Mouse (Mus musculus) gonadal fat pad, adult 2 months (tissue): ENCODE measurements at regions not wholly inside any gene's neighbourhood (a gene's known extent, or its start where the extent isn't known, plus 50 kb on each side); places are given as distances from the start of the nearest gene placed in this dataset.
"Not testable (repeated sequence)": the region's sequence is repeated elsewhere in the genome, so short reads cannot be mapped to it uniquely, and the experiment has no call there.

Source experiments
- DNase-seq: peaks from one replicate; pipeline ENCODE4 v3.0.0-alpha.2; 2012; ENCODE audit warnings: low read depth

DNA sequence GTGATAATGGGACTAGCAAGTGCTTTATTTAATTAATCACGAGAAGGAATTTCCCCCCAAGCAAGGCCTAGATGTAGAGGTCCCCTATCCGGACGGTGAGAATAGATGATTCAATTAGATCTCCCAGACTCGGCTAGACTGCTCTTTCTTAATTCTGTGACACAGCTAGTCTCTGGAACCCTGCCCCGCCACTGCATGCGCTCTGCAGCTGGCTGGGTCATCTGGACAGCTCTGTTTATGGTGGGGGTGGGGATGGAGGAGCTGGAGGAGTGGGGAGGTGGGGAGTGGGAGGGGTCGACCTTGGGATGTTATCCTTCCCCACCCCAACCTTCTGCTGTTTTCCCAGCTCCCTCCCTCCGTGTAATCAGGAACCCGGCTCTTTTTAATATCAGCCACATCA is 147.5 kb upstream of the Sfswap start:
- DNase-seq = no peak

DNA sequence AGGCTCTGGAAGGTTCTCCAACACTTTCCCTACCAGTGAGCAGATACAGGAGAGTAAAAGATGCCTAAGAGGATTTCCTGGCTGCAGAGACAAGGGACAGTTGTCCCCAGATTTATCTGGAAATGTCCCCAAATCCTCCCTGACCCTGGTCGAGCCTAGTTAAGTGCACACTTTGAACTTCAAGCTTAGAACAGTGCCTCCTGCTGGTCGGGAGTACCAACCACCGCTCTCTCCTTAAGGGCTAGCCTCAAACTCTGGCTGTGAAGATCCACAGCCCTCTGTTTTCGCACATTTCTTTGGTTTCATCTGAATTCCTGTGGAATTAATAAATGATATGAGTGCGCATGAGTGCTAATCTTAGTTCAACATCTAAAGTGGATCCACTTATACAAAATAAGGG is 146.1 kb upstream of the Sfswap start:
- no peak for DNase-seq

DNA sequence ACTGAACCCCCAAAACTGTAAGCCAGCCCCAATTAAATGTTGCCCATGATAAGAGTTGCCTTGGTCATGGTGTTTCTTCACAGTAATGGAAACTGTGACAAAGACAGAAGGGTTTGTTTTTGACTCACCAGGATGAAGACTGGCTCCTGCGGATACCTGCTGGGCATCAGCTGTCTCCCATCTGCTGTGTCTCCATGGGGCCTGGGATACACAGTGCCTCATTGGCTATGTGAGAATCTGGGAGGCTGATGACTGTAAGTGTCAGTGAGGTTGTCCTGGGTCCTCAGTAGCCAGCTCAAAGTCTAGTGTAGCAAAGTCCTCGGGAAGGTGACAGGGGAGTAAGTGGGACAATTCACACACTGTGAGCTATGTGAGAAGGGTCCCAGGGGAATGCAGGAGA is 139.5 kb upstream of the Sfswap start:
- DNase-seq = no peak

DNA sequence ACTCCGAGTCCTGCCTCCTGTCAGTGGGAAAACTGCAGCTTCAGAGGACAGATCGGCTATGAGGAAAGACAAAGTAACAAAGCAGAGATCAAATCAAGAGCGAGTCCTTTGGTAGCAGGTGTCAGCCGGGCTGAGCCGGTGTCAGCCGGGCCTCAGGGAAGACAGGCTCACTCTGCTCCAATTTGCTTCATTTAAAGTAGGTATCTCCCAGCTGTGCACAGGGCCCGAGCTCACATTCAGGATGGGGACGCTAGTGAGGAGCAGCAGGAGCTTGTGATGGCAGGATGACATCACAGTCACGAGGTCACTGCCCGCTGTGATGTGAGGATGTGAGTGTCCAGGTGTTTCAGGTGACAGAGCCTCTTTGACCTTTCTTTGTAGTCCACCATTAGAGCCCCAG is 137.8 kb upstream of the Sfswap start:
- no peak for DNase-seq

DNA sequence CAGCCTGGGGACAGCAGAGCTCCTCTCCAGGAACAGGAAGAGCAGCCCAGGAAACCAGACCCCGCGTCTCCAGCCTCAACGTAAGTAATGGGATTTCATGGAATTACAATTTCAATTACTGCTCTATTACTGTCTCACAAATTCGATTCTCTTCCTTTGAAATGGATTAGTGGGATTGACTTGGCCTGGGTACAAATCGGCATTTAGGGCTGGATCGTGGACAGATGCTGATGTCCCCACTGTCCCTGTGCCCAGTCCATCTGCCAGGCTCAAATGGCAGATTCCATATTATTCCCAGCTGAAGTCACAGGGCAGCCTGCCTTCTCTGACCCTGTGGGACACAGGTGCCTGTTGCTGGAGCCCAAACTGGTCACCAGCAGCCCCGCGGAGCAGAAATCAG is 136.0 kb upstream of the Sfswap start:
- DNase-seq = no peak

DNA sequence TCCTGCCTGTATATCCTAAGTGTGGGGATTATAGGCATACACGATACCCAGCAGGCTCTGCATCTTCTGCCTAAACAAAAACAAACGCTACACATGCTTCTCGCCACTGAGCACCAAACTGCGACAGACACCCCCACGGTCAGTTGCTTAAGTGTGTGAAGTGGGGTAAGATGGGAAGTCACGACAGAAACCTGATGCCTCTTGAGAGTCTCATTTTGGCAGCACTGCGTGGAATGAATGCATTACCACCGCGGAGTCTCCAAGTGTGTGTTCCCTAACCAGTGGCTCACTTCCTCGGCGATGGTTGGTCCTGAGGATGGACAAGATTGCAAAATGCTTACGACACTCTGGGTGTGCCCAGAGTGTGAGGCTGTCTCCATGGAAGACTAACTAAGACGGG is 133.8 kb upstream of the Sfswap start:
- DNase-seq = no peak

DNA sequence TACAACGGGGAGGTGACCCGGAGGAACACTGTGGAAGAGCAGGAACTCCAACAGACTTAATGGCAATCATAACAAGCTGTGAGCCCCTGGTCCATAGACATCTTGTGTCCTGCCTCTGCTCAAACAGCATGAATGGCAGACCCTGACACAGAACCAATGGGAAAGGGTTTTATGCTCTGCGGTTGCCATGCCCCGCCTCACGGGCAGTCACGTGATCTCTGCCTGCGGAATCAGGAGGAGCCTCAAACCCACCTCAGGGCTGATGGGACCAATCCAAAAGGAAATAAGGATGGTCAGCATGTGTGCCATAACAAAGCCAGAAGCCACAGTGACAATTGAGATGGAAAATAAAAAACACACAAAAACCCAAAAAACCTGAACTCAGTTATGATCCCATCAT is 120.2 kb upstream of the Sfswap start:
- DNase-seq = no peak

DNA sequence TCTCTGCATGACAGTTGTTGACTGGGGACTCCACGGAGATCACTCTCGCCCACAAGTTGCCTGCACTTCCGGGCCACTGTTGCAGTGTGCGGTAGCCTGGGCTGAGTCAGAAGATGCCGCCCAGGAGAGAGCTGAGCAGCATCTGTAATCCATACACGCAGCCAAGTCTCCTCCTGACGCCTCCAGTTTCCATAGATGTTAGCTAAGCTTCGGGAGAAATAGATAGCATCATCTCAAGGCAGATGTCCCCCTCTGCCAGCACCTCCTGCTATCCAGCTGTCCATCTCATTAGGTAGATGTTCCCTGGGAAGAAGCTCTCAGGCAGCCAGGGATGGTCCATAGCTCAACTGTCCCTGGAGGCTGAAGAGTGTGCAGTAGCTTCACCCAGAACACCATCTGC is 116.0 kb upstream of the Sfswap start:
- DNase-seq = no peak

DNA sequence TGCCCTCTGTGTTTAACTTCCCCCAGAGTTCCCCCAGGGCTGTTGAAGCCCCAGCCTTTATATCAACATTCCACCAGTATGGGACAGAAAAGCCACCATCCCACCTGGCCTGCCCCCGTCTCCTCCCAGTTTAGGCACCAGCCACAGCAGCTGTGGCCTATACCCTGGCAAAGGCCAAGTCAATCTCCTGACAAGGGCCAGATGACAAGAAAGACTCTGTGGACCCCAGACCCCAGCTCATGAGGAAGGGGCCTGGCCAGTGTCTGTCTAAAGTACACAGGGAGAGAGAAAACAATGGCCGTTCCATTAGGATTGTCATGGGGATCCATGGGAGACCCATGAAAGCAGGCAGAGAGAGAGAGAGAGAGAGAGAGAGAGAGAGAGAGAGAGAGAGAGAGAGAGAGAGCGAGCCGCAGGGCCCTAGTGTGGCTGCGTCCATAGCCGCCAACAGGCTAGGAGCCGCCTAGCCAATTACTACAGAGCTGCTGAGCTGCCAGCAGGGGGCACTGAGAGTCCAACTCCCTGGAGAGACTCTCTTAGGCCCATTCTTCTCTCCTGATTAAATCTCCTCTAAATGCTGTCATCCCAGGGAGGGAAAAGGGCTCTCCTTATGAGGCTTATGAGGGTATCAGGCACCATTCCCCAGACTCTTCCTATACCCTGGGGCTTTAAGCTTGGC is 114.9 kb upstream of the Sfswap start:
- not testable (repeated sequence) for DNase-seq

DNA sequence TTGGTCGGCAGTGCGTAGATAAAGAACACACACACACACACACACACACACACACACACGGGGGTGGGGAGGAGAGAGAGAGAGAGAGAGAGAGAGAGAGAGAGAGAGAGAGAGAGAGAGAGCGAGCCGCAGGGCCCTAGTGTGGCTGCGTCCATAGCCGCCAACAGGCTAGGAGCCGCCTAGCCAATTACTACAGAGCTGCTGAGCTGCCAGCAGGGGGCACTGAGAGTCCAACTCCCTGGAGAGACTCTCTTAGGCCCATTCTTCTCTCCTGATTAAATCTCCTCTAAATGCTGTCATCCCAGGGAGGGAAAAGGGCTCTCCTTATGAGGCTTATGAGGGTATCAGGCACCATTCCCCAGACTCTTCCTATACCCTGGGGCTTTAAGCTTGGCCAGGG is 114.3 kb upstream of the Sfswap start:
- not testable (repeated sequence) for DNase-seq

DNA sequence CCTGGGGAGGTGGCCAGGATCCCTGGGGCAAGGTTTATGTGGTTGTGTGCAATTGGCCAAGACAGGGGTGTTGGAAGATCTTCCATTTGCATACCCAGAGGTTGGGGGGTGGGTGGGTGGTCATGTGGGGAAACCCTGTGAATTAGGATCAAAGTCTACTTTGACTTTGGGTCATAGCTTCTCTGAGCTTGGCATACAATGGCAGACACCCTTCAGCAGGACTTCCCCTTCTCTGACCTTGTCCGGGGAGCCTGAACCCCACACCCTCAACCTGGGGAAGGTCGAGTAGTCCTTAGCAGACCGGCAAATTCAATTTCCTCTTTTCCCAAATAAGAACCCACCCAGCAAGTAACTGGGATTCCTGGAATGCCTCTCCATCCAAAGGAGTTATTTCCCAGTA is 113.7 kb upstream of the Sfswap start:
- DNase-seq = no peak

DNA sequence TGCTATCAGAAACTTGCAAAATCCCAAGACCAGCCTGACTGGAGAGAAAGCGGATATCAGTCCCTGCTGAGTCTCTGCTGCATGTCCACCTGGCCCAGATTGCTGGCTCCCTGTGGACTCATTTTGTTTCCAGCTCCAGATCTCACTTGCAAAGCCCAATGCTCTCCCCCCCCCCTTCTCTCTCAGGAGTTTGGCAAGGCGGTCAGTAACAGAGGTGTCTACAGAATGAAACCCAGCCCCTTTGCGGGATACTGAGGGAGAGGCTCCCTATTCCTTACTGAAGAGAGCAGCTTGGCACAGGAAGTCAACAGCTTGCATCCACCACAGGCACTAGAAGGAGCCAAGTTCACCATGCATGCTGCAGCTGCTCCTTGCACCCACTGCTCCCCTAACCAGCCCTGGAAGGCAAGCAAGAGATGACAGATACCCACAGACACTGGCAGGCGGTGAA is 110.1 kb upstream of the Sfswap start:
- no peak for DNase-seq

DNA sequence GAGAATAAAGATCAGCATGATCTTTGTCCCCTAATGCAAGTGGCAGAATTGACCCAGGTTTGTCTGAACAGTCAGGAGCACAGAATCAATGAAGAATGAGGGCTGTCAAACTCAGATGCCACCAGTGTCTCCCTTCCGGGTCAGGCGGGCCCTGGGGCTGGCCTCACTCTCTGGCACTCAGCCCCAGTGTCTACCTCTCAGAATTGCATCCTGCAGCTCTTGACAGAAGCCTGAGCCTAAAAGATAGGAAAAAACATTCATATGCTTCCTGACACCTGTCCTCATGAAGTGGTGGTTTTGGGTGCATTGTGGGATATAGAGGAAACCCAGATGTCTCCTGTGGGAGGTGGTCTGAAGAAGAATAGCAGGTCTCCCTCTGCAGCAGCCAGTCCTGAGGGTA is 107.9 kb upstream of the Sfswap start:
- no peak for DNase-seq

DNA sequence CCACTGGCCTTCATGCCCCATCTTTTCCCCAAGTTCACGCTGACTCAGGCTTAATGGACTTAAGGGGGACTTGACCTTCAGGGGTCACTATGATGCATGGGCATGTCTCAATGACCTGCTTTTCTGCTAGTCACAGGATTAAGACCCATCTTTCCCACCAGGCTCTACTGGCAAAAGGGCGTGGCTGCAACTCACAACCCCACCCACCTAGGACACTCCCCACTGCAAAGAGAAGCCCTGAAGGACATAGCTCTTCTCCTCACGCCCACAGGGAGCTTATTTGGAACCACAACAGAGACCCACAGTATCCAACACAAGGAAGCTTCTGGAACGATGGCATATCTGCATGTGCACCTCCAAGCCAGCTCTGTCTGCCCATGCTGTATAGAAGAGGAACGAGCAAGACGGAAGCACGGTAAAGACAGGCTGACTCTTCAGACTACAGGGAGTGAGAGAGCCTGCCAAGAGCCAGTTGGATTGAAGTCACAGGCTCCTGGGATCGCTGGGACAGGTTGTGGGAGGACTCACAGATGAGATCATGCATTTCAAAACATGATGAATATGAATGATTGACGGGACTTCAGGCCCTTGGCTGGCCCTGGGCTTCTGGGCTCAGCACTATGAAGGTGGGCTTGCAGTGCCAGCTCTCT is 107.3 kb upstream of the Sfswap start:
- peak; percentile 9 for DNase-seq

DNA sequence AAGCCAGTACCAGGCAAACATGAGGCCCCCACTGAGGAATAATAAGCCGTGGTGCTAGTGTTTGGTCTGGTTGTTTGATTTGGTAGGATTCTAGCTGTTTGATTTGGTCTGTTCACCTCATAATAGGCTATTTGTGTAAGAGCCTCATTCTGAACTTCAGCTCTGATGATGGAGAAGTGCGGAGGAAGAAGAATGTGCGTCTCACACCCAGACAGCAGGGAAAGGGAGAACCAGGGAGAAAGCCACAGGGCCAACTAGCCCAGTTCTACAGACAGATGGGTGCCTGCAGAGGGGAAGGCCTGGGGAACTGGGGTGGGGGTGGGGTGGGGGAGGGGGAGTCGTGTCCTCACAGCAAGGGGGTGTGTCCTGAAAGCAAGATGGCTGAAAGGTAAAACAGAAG is 106.6 kb upstream of the Sfswap start:
- no peak for DNase-seq

DNA sequence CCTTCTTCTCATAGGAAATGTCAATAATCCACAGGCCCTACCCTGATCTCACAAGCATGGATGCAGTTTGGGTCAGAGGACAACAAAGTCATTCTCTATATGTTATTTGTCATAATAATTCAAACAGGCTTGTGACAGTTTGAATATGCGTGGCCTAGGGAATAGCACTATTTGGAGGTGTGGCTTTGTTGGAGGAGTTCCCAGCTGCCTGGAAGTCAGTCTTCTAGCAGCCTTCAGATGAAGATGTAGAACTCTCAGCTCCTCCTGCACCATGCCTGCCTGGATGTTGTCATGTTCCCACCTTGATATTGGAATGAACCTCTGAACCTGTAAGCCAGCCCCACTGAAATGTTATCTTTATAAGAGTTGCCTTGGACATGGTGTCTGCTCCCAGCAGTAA is 103.7 kb upstream of the Sfswap start:
- DNase-seq = no peak

DNA sequence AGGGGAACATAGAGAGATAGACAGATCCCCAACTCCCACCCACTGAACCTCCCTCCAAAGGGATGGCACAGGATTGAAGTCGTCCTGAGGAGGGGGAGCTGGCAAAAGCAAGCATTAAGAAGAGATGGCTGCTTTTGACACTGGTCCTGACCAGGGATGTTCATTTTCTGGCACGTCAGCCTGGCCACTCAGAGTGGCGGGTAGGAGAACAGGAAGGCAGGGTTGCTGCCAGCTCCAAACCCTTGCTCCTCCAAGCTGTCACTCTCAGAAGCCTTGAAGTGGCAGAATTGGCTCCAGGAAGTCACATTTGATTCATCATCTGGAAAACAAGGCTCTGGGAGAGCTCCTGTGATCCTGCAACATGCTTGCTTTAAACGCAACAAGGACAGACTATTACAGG is 94.8 kb upstream of the Sfswap start:
- DNase-seq = no peak

DNA sequence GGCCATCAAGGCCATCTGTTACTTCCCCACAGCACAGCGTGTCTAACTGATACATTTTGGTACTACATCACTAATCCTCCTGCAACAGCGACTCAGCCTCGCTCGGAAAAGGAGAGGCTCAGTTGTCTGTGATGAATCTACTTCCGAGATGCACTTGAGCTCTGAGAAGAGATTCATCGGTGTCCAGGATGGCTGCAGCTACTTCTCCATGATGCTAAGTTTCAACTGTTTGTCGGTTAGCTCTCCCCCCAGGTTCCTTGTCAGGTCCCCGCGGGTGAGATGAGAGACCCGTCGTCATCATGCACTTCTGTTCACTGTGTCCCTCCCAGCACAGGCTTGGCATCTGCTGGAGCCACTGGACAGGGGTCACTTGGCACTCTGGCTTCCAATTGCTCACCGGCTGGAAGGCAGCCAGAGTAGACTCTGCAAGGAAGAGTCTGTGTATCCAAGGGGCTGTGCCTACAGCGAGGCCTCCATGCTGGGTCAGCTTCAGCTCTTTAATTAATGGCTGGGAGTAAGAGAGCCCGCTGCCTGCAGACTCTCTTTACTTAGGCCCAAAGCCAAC is 91.5 kb upstream of the Sfswap start:
- DNase-seq = no peak

DNA sequence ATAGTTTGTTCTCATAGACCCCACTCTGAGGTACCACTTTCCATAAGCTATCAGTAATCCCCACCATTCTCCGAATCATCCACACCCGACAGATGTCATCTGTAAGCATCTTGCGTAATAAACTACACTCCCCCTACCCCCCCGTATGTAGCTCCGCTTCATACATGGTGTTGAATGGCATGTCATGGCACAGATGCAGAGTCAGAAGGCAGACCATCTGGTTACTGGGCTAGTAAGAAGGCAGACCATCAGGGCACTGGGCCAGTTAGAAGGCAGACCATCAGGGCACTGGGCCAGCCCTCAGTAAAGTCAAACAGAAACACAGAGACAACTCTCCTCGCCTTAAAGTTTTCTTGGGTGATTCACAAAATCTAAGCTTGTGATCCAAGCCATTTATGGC is 88.9 kb upstream of the Sfswap start:
- no peak for DNase-seq

DNA sequence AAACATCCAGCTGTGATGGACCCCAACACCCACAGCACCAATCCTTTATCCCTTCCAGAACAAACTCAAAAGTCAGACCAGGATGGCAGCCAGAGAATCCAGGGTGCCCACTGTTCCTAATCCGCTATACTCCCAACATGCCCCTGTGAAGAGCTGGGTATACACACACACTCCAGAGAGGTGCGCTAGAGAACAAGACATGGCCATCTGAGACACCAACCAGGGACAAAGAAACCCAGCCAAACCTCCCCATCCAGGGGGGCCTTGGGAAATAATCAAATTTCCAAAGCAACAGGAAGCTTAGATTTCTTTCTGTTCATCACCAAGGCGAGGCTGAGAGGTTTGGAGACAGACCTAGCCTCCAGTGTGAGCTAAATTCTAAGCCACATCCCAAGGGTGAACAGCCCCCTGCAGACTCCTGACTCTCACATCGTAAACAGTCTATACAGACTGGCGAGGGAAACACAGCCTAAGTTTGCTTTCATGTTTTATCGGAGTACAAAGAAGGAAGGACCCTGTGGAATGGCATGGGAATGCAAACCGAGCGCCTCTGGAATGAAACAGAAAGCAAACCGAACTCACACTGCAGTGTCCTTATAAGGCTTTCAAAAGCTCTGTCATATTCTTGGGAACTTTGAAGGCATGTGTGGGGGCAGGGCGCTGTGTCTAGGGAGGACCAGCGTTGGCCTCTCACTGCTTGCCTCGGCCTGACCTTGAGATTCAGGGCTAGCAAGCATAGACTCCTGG is 85.9 kb upstream of the Sfswap start:
- no peak for DNase-seq

DNA sequence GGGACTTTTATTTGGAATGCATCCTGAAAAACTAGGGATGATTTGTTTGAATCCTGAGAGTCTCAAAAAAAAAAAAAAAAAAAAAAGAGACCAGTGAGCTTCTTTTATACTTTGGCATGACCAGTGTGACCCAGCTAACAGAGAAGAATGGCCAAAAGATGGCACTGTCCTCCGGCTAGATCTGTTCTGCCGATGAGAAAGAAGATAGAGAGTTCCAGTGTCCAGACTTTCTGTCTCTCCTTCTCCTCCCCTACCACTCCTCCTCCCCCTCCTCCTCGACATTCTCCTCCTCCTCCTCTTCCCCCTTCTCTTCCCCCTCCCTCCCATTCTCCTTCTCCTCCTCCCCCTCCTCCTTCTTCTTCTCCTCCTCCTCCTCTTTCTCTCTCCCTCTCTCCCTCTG is 84.6 kb upstream of the Sfswap start:
- no peak for DNase-seq

DNA sequence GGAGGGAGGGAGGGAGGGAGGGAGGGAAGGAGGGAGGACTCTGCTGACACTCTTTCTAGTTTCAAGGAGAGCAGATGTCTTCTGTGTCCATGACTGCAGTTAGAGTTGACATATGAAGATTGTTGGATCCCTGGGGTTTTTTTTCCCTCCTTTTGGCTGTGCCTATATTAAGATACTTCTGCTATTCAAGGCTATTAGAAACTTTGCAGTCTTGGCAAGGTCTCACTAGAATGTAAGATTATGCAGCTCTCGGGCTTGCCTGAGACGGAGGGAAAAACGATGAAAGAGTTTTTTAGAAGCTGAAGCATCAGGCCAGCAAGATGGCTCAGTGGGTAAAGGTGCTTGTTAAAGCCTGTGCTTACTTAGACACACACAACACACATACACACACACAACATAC is 83.5 kb upstream of the Sfswap start:
- DNase-seq = no peak

DNA sequence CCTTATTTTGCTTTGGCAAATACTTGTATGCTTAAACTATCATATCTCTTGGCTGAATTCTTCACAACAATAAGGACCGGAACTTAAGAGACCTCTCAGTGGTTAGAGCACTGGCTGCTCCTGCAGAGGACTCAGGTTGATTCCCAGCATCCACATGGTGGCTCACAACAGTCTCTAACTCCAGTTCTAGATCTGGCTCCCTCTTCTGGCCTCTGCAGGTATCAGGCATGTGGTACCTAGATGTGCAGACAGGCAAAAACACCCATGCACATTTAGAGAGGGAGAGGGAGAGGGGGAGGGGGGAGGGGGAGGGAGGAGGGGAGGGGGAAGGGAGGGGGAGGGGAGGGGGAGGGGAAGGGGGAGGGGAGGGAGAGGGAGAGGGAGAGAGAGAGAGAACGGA is 80.0 kb upstream of the Sfswap start:
- no peak for DNase-seq
